Mouse (Mus musculus) hindbrain, embryonic 16.5 days (tissue): Measurements from ENCODE around the gene Cep170. TPM values are rescaled to one million over a fixed set of nuclear protein-coding genes. Genes with fewer than 3 reads are reported as not detected.

ENCODE experiments used
- ATAC-seq: fragments of 200-750 bp; cut with Nextera tagmentation; 2 replicates; pipeline ENCODE4 v1.8.0; 2017; ENCODE audit warnings: moderate TSS enrichment, moderate library complexity
- H3K27ac ChIP-seq: fragments of 300-500 bp; sonication (generic); 2 replicates; pipeline ENCODE4 v1.5.1; 2014; ENCODE audit warnings: low read depth, mild to moderate bottlenecking, control low read depth, low read length, moderate library complexity
- H3K27me3 ChIP-seq: fragments of 300-500 bp; sonication (generic); replicated peaks from 2 replicates; pipeline ENCODE4 v1.6.1; 2014; ENCODE audit warnings: low read length; ENCODE audit not compliant: control insufficient read depth, insufficient read depth
- H3K36me3 ChIP-seq: fragments of 300-500 bp; sonication (generic); 2 replicates; pipeline ENCODE4 v1.6.1; 2014; ENCODE audit warnings: mild to moderate bottlenecking, low read length, moderate library complexity, mixed read lengths; ENCODE audit not compliant: control insufficient read depth, insufficient read depth
- H3K4me1 ChIP-seq: fragments of 300-500 bp; sonication (generic); 2 replicates; pipeline ENCODE4 v1.6.1; 2014; ENCODE audit warnings: low read depth, low read length; ENCODE audit not compliant: control insufficient read depth, insufficient read depth
- H3K4me2 ChIP-seq: fragments of 300-500 bp; sonication (generic); 2 replicates; pipeline ENCODE4 v1.6.1; 2014; ENCODE audit warnings: mild to moderate bottlenecking, low read length, control low read depth, moderate library complexity
- H3K4me3 ChIP-seq: fragments of 300-500 bp; sonication (generic); 2 replicates; pipeline ENCODE4 v1.5.1; 2014; ENCODE audit warnings: mild to moderate bottlenecking, low read length, control low read depth, moderate library complexity
- H3K9ac ChIP-seq: fragments of 300-500 bp; sonication (generic); 2 replicates; pipeline ENCODE4 v1.6.1; 2014; ENCODE audit warnings: low read depth, mild to moderate bottlenecking, control low read depth, low read length, moderate library complexity
- H3K9me3 ChIP-seq: fragments of 300-500 bp; sonication (generic); 2 replicates; pipeline ENCODE4 v1.6.1; 2014; ENCODE audit warnings: mild to moderate bottlenecking, low read length, moderate library complexity; ENCODE audit not compliant: control insufficient read depth
- WGBS: fragments of 180-500 bp; shearing (Covaris S2); extraction: QIAGEN DNeasy Blood & Tissue Kit; methylation state at CpG from one replicate; pipeline ENCODE4 v1.1.7; 2014; 5-methylcytosine and 5-hydroxymethylcytosine counted together
- polyA plus RNA-seq: library from polyadenylated mRNA; unstranded; fragments of >200 nt; fragmentation: Nextera tagmentation; extraction: Ambion mirVana; gene quantifications from 2 replicates; pipeline ENCODE4 v1.2.1, GENCODE M21; 2015

Gene Cep170
- polyA plus RNA-seq, 1 experiment from 2014 or later: 91.4 TPM

- H3K9me3 ChIP-seq: no peaks in the 10 kb centered on the region
- no peaks in the 10 kb centered on the region for H3K27me3 ChIP-seq
- no peak overlapping the region for H3K27ac ChIP-seq
- 89% methylated on average over 4 of the region's 4 CpGs for whole genome bisulfite sequencing
- no peak overlapping the region for H3K9ac ChIP-seq
- ATAC-seq: no peak
- no peak overlapping the region for H3K4me2 ChIP-seq
- no peaks in the 10 kb centered on the region for H3K36me3 ChIP-seq
- no peaks in the 10 kb centered on the region for H3K4me1 ChIP-seq
- no peak overlapping the region for H3K4me3 ChIP-seq
Observed at GRCm38 (mm10) chr1:176827365-176827764, 13.5 kb upstream of the Cep170 start.

GRCm38 (mm10) chr1:176826931-176827330, 13.1 kb upstream of the Cep170 start:
- H3K9me3 ChIP-seq: no peaks in the 10 kb centered on the region
- H3K4me1 ChIP-seq: no peaks in the 10 kb centered on the region
- no peak for ATAC-seq
- 88% methylated on average over 4 of the region's 4 CpGs for WGBS
- no peaks in the 10 kb centered on the region for H3K27me3 ChIP-seq
- H3K4me2 ChIP-seq: no peak overlapping the region
- no peak overlapping the region for H3K4me3 ChIP-seq
- H3K36me3 ChIP-seq: no peaks in the 10 kb centered on the region
- H3K9ac ChIP-seq: no peak overlapping the region
- no peak overlapping the region for H3K27ac ChIP-seq

- Histone ChIP-seq H3K27ac (no peak overlapping the region), H3K4me2 (no peak overlapping the region), H3K9ac (no peak overlapping the region), H3K36me3 (no peaks in the 10 kb centered on the region), H3K27me3 (no peaks in the 10 kb centered on the region), H3K4me3 (no peak overlapping the region), H3K4me1 (no peaks in the 10 kb centered on the region), H3K9me3 (no peaks in the 10 kb centered on the region)
- 86% methylated on average over 11 of the region's 11 CpGs for WGBS
- no peak for ATAC-seq
Observed at GRCm38 (mm10) chr1:176826186-176826585, 12.3 kb upstream of the Cep170 start.

- peak; percentile 42; the same call in 1 of the 2 replicates for ATAC-seq
Observed at GRCm38 (mm10) chr1:176825084-176825483, 11.2 kb upstream of the Cep170 start.

GRCm38 (mm10) chr1:176824611-176825010, 10.7 kb upstream of the Cep170 start:
- H3K4me1 ChIP-seq: no peaks in the 10 kb centered on the region
- no peaks in the 10 kb centered on the region for H3K27me3 ChIP-seq
- H3K36me3 ChIP-seq: no peaks in the 10 kb centered on the region
- H3K9me3 ChIP-seq: no peaks in the 10 kb centered on the region
- ATAC-seq: no peak
- H3K4me3 ChIP-seq: no peak overlapping the region
- H3K27ac ChIP-seq: no peak overlapping the region
- no peak overlapping the region for H3K9ac ChIP-seq
- 77% methylated on average over 6 of the region's 6 CpGs for WGBS
- H3K4me2 ChIP-seq: no peak overlapping the region

More at GRCm38 (mm10) chr1:176825084-176825483, 11.2 kb upstream of the Cep170 start:
- Histone ChIP-seq H3K4me2 (no peak overlapping the region), H3K27me3 (no peaks in the 10 kb centered on the region), H3K27ac (no peak overlapping the region), H3K4me3 (no peak overlapping the region), H3K36me3 (no peaks in the 10 kb centered on the region), H3K9ac (no peak overlapping the region), H3K9me3 (no peaks in the 10 kb centered on the region), H3K4me1 (no peaks in the 10 kb centered on the region)
- whole genome bisulfite sequencing: 74% methylated on average over 4 of the region's 4 CpGs

- 89% methylated on average over 8 of the region's 8 CpGs for WGBS
- H3K9me3 ChIP-seq: no peaks in the 10 kb centered on the region
- no peak for ATAC-seq
- no peaks in the 10 kb centered on the region for H3K27me3 ChIP-seq
- H3K36me3 ChIP-seq: no peaks in the 10 kb centered on the region
- no peak overlapping the region for H3K9ac ChIP-seq
- H3K4me3 ChIP-seq: no peak overlapping the region
- H3K4me2 ChIP-seq: no peak overlapping the region
- H3K4me1 ChIP-seq: no peaks in the 10 kb centered on the region
- H3K27ac ChIP-seq: no peak overlapping the region
Observed at GRCm38 (mm10) chr1:176823889-176824288, 10.0 kb upstream of the Cep170 start.

GRCm38 (mm10) chr1:176822949-176823348, 9.1 kb upstream of the Cep170 start:
- Histone ChIP-seq H3K4me2 (no peak overlapping the region), H3K4me1 (no peaks in the 10 kb centered on the region), H3K27me3 (no peaks in the 10 kb centered on the region), H3K27ac (no peak overlapping the region), H3K9ac (no peak overlapping the region), H3K4me3 (no peak overlapping the region), H3K9me3 (no peaks in the 10 kb centered on the region), H3K36me3 (no peaks in the 10 kb centered on the region)
- 86% methylated on average over 4 of the region's 4 CpGs for WGBS
- ATAC-seq: no peak

- Histone ChIP-seq H3K4me1 (no peaks in the 10 kb centered on the region), H3K9me3 (no peaks in the 10 kb centered on the region), H3K36me3 (no peaks in the 10 kb centered on the region), H3K27ac (no peak overlapping the region), H3K9ac (no peak overlapping the region), H3K4me2 (no peak overlapping the region), H3K4me3 (no peak overlapping the region), H3K27me3 (no peaks in the 10 kb centered on the region)
- ATAC-seq: no peak
- 35% methylated on average over 1 of the region's 1 CpGs for WGBS
Observed at GRCm38 (mm10) chr1:176821929-176822328, 8.1 kb upstream of the Cep170 start.

- H3K4me3 ChIP-seq: no peak overlapping the region
Observed at GRCm38 (mm10) chr1:176818763-176819162, 4.9 kb upstream of the Cep170 start.

GRCm38 (mm10) chr1:176818147-176818546, 4.3 kb upstream of the Cep170 start:
- H3K4me2 ChIP-seq: no peak overlapping the region
- 85% methylated on average over 2 of the region's 2 CpGs for WGBS
- H3K9me3 ChIP-seq: no peaks in the 10 kb centered on the region
- H3K9ac ChIP-seq: no peak overlapping the region
- no peaks in the 10 kb centered on the region for H3K4me1 ChIP-seq
- no peaks in the 10 kb centered on the region for H3K27me3 ChIP-seq
- no peak for ATAC-seq
- no peak overlapping the region for H3K27ac ChIP-seq
- no peak overlapping the region for H3K4me3 ChIP-seq
- H3K36me3 ChIP-seq: no peaks in the 10 kb centered on the region

More at GRCm38 (mm10) chr1:176818763-176819162, 4.9 kb upstream of the Cep170 start:
- Histone ChIP-seq H3K9ac (no peak overlapping the region), H3K27me3 (no peaks in the 10 kb centered on the region), H3K9me3 (no peaks in the 10 kb centered on the region), H3K4me1 (no peaks in the 10 kb centered on the region), H3K4me2 (no peak overlapping the region), H3K36me3 (no peaks in the 10 kb centered on the region), H3K27ac (no peak overlapping the region)
- WGBS: 82% methylated on average over 6 of the region's 6 CpGs
- ATAC-seq: no peak
